Mouse (Mus musculus) heart, embryonic 14.5 days (tissue): ENCODE measurements around the gene Nptx1. TPM values are rescaled to one million over a fixed set of nuclear protein-coding genes. Genes with fewer than 3 reads are reported as not detected.

Experiments used
- ATAC-seq: fragments of 200-750 bp; cut with Nextera tagmentation; 2 replicates; pipeline ENCODE4 v1.8.0; 2017; ENCODE audit warnings: low read depth, moderate TSS enrichment; ENCODE audit not compliant: insufficient number of reproducible peaks, insufficient read depth, low FRiP score
- H3K27ac ChIP-seq, 2 experiments: fragments of 200-500 bp in 1 of 2; fragments of 300-500 bp in 1 of 2; sonication (generic) in 1 of 2; replicated peaks in 1 of 2; 2 replicates each; pipeline ENCODE4 v1.5.1; 2012 to 2014; ENCODE audit warnings: low read depth in 2 of 2, low read length in 2 of 2, control low read depth in 1 of 2, mild to moderate bottlenecking in 1 of 2, mixed read lengths in 1 of 2; ENCODE audit not compliant: control insufficient read depth in 1 of 2, insufficient read depth in 1 of 2
- H3K27me3 ChIP-seq: fragments of 300-500 bp; sonication (generic); 2 replicates; pipeline ENCODE4 v1.6.1; 2014; ENCODE audit warnings: mild to moderate bottlenecking, low read length, control low read depth; ENCODE audit not compliant: control insufficient read depth, insufficient read depth
- H3K36me3 ChIP-seq: fragments of 300-500 bp; sonication (generic); 2 replicates; pipeline ENCODE4 v1.6.1; 2014; ENCODE audit warnings: mild to moderate bottlenecking, control low read depth, low read length, mixed read lengths; ENCODE audit not compliant: control insufficient read depth, insufficient read depth
- H3K4me1 ChIP-seq, 2 experiments: fragments of 200-500 bp in 1 of 2; fragments of 300-500 bp in 1 of 2; sonication (generic) in 1 of 2; 2 replicates each; pipeline ENCODE4 v1.6.1; 2012 to 2014; ENCODE audit warnings: low read length in 2 of 2, control low read depth in 1 of 2, mixed read lengths in 1 of 2; ENCODE audit not compliant: control insufficient read depth in 2 of 2, insufficient read depth in 2 of 2
- H3K4me2 ChIP-seq: fragments of 300-500 bp; sonication (generic); 2 replicates; pipeline ENCODE4 v1.6.1; 2014; ENCODE audit warnings: mild to moderate bottlenecking, low read length
- H3K4me3 ChIP-seq, 2 experiments: fragments of 200-500 bp in 1 of 2; fragments of 300-500 bp in 1 of 2; sonication (generic) in 1 of 2; 2 replicates each; pipeline ENCODE4 v1.5.1; 2012 to 2014; ENCODE audit warnings: low read length in 2 of 2, mild to moderate bottlenecking in 2 of 2, control low read depth in 1 of 2, low read depth in 1 of 2, moderate library complexity in 1 of 2; ENCODE audit not compliant: control insufficient read depth in 1 of 2, insufficient read depth in 1 of 2
- H3K9ac ChIP-seq: fragments of 300-500 bp; sonication (generic); 2 replicates; pipeline ENCODE4 v1.6.1; 2014; ENCODE audit warnings: mild to moderate bottlenecking, low read length
- H3K9me3 ChIP-seq: fragments of 300-500 bp; sonication (generic); 2 replicates; pipeline ENCODE4 v1.6.1; 2016; ENCODE audit warnings: low read length, control low read depth; ENCODE audit not compliant: control insufficient read depth
- WGBS: fragments of 180-500 bp; shearing (Covaris S2); extraction: QIAGEN DNeasy Blood & Tissue Kit; methylation state at CpG from one replicate; pipeline ENCODE4 v1.1.7; 2014; 5-methylcytosine and 5-hydroxymethylcytosine counted together
- polyA plus RNA-seq: library from polyadenylated mRNA; unstranded; fragments of >200 nt; fragmentation: Nextera tagmentation; extraction: Ambion mirVana; gene quantifications from 2 replicates; pipeline ENCODE4 v1.2.1, GENCODE M21; 2014

Nptx1 gene
- polyA plus RNA-seq, 1 experiment from 2014 or later = 0.81 TPM

DNA sequence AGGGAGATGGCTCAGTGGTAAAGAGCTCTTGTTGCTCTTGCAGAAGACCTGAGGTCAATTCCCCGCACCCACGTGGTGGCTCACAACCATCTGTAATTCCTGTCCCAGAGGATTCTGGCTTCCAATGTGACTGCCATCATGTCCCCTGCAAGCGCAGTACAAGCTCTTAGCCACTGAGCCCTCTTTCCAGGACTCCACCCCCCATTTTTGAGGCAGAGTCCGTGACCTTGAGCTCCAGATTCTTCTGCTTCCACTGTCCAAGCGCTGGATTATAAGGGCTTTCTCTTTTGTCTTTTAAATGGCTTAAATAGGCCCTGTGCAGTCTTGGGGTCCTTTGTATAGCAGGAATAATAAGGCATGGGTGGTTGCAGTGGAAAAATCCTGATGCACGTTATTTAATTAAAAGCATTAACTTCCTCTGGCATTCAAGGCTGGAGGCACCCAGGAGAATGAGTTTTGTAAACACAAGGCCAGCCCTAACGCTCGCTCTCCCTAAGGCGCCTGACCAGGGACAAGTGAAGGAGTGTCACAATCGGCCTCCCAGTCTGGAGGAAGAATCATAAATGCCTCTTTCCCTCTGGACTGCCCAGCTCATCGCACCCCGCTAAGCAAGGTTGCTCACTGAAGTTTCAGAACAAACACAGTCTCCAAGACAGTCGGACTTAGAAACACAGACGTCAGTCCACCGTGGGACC lies 24.9 kb upstream of the Nptx1 start:
- 80% methylated on average over 15 of the region's 15 CpGs for WGBS

DNA sequence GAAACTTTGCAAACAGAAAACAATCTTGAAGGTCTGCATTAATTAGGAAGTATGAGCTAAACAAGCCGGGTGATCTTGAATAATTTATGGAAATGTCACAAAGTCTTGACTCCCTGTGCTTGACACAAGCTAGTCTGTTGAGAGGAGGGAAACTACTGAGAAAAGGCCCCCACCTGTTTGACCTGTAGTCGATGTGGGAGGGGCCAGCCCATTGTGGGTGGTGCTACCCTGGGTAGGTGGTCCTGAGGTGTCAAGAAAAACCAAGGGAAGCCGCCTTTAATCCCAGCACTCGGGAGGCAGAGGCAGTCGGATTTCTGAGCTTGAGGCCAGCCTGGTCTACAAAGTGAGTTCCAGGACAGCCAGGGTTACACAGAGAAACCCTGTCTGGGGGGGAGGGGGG lies 18.6 kb upstream of the Nptx1 start:
- H3K27me3 ChIP-seq = peaks cover 9% of the 10 kb centered on the region
- 57% methylated on average over 5 of the region's 5 CpGs for WGBS
- no peak overlapping the region for H3K4me3 ChIP-seq
- ATAC-seq = no peak
- H3K4me1 ChIP-seq = peaks cover 5% of the 10 kb centered on the region in 2 experiments; a peak in 3 of 4 replicates
- 0 out of 2 replicates have a peak overlapping the region, but pooled peaks have one; percentile 27 for H3K4me2 ChIP-seq
- H3K36me3 ChIP-seq = no peaks in the 10 kb centered on the region
- no peak overlapping the region for H3K9ac ChIP-seq
- H3K9me3 ChIP-seq = no peaks in the 10 kb centered on the region
- no peak overlapping the region for H3K27ac ChIP-seq

More for the DNA sequence above, 24.9 kb upstream of the Nptx1 start:
- H3K27ac ChIP-seq = no peak overlapping the region
- no peaks in the 10 kb centered on the region for H3K36me3 ChIP-seq
- H3K9ac ChIP-seq = no peak overlapping the region
- no peaks in the 10 kb centered on the region for H3K27me3 ChIP-seq
- H3K4me2 ChIP-seq = no peak overlapping the region
- H3K4me1 ChIP-seq = peaks cover 9 to 10% of the 10 kb centered on the region in 2 experiments; a peak in 3 of 4 replicates
- no peaks in the 10 kb centered on the region for H3K9me3 ChIP-seq
- no peak overlapping the region for H3K4me3 ChIP-seq
- ATAC-seq = no peak

DNA sequence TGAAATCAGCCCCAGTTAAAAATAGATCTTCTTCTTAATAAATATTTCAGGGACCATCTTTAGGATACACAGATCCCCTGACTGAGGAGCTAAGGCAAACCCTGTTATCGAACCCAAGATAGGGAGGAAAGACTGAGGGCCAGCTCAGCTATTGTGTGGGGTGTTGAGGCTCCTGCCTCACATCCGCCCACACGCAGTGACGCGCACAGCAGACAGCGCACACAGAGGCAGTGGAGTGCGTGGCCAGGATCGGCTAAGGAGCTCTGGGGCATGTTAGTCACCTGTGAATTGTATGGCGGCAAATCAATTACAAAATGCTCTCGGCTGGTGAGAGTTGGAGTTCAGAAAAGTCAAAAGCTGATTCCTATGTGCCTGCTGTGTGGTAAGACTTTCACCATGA lies 18.1 kb upstream of the Nptx1 start:
- Histone ChIP-seq H3K9me3 (no peaks in the 10 kb centered on the region), H3K27me3 (peaks cover 9% of the 10 kb centered on the region), H3K4me3 (no peak overlapping the region), H3K36me3 (no peaks in the 10 kb centered on the region), H3K9ac (no peak overlapping the region; the same call in 1 of the 2 replicates), H3K27ac (no peak overlapping the region), H3K4me2 (peak overlapping the region; percentile 27), H3K4me1 (peaks cover 5% of the 10 kb centered on the region in 2 experiments; a peak in 3 of 4 replicates)
- no peak for ATAC-seq
- WGBS = 37% methylated on average over 10 of the region's 10 CpGs

DNA sequence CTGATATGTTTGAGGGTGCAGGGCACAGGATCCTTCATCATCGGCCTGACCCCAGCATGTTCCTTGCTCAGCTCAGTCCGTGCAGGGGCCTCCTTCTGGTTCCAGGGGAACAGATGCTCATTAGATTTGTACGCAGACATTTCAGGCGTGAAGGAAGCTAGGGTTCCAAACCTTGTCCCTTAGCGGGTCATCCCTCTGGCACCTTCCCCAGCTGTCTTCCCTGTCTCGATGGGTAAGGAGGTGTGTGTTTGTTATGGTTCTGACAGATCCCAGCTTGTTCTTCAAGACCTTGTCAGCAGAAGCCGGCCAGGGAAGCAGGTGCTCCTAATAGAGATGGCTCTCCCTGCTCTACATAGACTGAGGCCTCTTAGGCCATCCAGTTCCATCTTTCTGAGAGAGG lies 17.5 kb upstream of the Nptx1 start:
- 70% methylated on average over 7 of the region's 7 CpGs for WGBS
- no peaks in the 10 kb centered on the region for H3K36me3 ChIP-seq
- no peak overlapping the region for H3K4me3 ChIP-seq
- H3K27ac ChIP-seq = no peak overlapping the region
- peaks cover 12% of the 10 kb centered on the region for H3K27me3 ChIP-seq
- H3K4me2 ChIP-seq = no peak overlapping the region
- ATAC-seq = no peak
- H3K9me3 ChIP-seq = no peaks in the 10 kb centered on the region
- H3K9ac ChIP-seq = no peak overlapping the region
- peaks cover 5% of the 10 kb centered on the region in 2 experiments; a peak in 3 of 4 replicates for H3K4me1 ChIP-seq

DNA sequence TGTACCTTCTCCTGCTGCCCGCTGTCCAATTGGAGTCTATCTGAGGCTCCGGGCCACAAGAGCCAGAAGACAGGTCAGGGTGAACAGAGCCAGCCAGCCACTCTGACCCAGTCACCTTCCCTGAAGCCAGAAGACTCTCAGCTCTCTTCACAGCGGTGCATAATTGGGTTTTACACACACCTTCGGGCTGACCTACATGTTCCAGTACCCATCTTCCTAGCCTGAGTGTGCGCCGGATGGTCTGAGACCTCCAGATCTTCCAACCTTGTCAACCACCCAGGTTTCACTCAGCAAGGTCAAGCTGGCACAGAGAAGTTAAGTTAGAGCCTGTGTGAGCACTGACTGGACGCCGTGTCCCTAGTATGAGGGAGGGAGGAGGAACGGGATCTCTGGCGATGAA lies 16.8 kb upstream of the Nptx1 start:
- WGBS = 79% methylated on average over 10 of the region's 10 CpGs
- no peak overlapping the region for H3K9ac ChIP-seq
- peaks cover 6 to 10% of the 10 kb centered on the region in 2 experiments; a peak in 3 of 4 replicates for H3K4me1 ChIP-seq
- H3K9me3 ChIP-seq = no peaks in the 10 kb centered on the region
- H3K4me2 ChIP-seq = no peak overlapping the region
- H3K4me3 ChIP-seq = no peak overlapping the region
- H3K36me3 ChIP-seq = no peaks in the 10 kb centered on the region
- no peak overlapping the region for H3K27ac ChIP-seq
- peaks cover 12% of the 10 kb centered on the region for H3K27me3 ChIP-seq
- ATAC-seq = no peak

DNA sequence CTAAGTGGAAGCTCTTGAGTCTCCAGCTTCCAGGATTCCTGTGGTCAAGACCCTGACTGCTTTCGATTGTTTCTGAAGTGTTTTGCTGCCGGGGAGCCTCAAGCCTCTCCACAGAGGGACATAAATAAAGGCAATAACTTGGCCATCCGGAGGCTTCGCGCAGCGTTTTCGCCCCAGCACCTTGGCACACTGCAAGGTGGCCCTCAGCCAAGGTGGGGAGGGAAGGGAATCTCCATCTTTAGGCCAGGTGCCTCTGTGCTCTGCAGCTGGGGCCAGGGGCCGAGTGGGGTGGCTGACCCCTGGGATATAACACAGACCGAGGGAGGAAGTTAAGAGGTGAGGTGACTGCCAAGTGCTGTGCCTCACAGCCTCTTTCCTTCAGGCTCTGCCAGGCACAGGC lies 15.6 kb upstream of the Nptx1 start:
- Histone ChIP-seq H3K4me2 (no peak overlapping the region), H3K27me3 (peaks cover 12% of the 10 kb centered on the region), H3K9ac (no peak overlapping the region), H3K4me1 (peaks cover 14 to 18% of the 10 kb centered on the region in 2 experiments; a peak in 3 of 4 replicates), H3K36me3 (no peaks in the 10 kb centered on the region), H3K4me3 (no peak overlapping the region), H3K27ac (no peak overlapping the region), H3K9me3 (no peaks in the 10 kb centered on the region)
- ATAC-seq = no peak
- 47% methylated on average over 9 of the region's 9 CpGs for WGBS

DNA sequence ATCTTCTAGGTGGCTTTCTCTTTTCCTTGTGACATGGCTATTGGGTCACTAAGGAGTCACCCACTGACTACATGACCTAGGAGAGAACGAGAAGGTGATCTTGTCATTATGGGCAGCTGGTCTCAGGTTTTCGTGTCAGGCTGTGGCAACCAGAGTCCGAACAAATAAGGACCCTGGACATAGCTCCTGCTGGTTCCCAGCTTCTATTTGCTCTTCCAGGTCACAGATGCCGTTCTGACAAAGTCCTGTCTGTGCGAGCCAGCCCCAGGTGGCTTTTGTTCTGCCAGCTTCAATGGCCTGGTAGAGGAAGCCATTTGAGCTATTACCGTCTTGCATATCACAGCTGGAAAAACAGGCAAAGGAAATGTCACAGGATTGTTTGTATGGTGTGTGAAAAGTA lies 14.7 kb upstream of the Nptx1 start:
- Histone ChIP-seq H3K4me3 (no peak overlapping the region), H3K4me1 (peaks cover 15 to 18% of the 10 kb centered on the region in 2 experiments; a peak in 3 of 4 replicates), H3K27ac (no peak overlapping the region), H3K9me3 (no peaks in the 10 kb centered on the region), H3K36me3 (no peaks in the 10 kb centered on the region), H3K9ac (no peak overlapping the region), H3K27me3 (peaks cover 12% of the 10 kb centered on the region), H3K4me2 (no peak overlapping the region)
- ATAC-seq = no peak
- 66% methylated on average over 6 of the region's 6 CpGs for WGBS
